Mouse (Mus musculus) embryonic facial prominence, embryonic 12.5 days (tissue): Measurements from ENCODE around the gene Usf3. TPM values are rescaled to one million over a fixed set of nuclear protein-coding genes. Genes with fewer than 3 reads are reported as not detected.

ENCODE experiments used
- polyA plus RNA-seq: library from polyadenylated mRNA; unstranded; fragments of >200 nt; fragmentation: Nextera tagmentation; extraction: Ambion mirVana; gene quantifications from 2 replicates; pipeline ENCODE4 v1.2.1, GENCODE M21; 2016

The Usf3 gene
- polyA plus RNA-seq, 1 experiment from 2014 or later: 3.5 TPM

Other genes with a start within 250 kb of the Usf3 start
- gene Qtrt2, start 246.4 kb upstream of the Usf3 start, polyA plus RNA-seq: 33.2 and 36.4 TPM in 2 replicates
- 0.34 and 0.59 TPM in 2 replicates for gene Zdhhc23, start 193.5 kb upstream of the Usf3 start, polyA plus RNA-seq
- 6.2 and 6.3 TPM in 2 replicates for gene Gramd1c, start 109.9 kb upstream of the Usf3 start, polyA plus RNA-seq
- gene Atp6v1a, start 33.5 kb upstream of the Usf3 start, polyA plus RNA-seq: 40.7 and 44.9 TPM in 2 replicates
- 114 and 125 TPM in 2 replicates for gene Naa50, start 33.4 kb upstream of the Usf3 start, polyA plus RNA-seq
- gene Sidt1, start 159.9 kb downstream of the Usf3 start, polyA plus RNA-seq: 0.37 and 0.45 TPM in 2 replicates
- 29.2 and 34.2 TPM in 2 replicates for gene Spice1, start 173.9 kb downstream of the Usf3 start, polyA plus RNA-seq
- gene Cfap44, start 221.6 kb downstream of the Usf3 start, polyA plus RNA-seq: 0.79 and 1.2 TPM in 2 replicates